Mouse (Mus musculus) heart, postnatal 0 days (tissue): ENCODE data around the gene Mrpl52.

Experiments
- CTCF ChIP-seq: IDR thresholded peaks from 2 replicates; pipeline ENCODE4 v1.5.1; 2016; ENCODE audit warnings: antibody characterized with exemption, control low read depth, low read depth
- EP300 ChIP-seq: IDR thresholded peaks from 2 replicates; pipeline ENCODE4 v1.6.1; 2016; ENCODE audit warnings: antibody characterized with exemption, low read depth

- no peak for TF ChIP-seq CTCF
- TF ChIP-seq EP300: no peak
Measured at GRCm38 (mm10) chr14:54398528-54398916, 28.2 kb upstream of the Mrpl52 start.
